Mouse (Mus musculus): ENCODE results near the gene Mtg1.

The Mtg1 gene

GRCm38 (mm10) chr7:140188391-140189328 lies 51.3 kb downstream of the Mtg1 start:
- DNase-seq: no peak

- DNase-seq: no peak
Measured at GRCm38 (mm10) chr7:140190435-140190834, 53.1 kb downstream of the Mtg1 start.

- no peak for DNase-seq
Measured at GRCm38 (mm10) chr7:140192445-140192844, 55.1 kb downstream of the Mtg1 start.

GRCm38 (mm10) chr7:140192851-140193250 lies 55.5 kb downstream of the Mtg1 start:
- no peak for DNase-seq

- no peak for DNase-seq
Measured at GRCm38 (mm10) chr7:140194031-140194430, 56.7 kb downstream of the Mtg1 start.

GRCm38 (mm10) chr7:140196002-140196401 lies 58.6 kb downstream of the Mtg1 start:
- no peak for DNase-seq

All from cerebellum, postnatal 36 days (tissue).